Mouse (Mus musculus) embryonic facial prominence, embryonic 10.5 days (tissue): ENCODE data around the gene Dnajb3. TPM values are rescaled to one million over a fixed set of nuclear protein-coding genes. Genes with fewer than 3 reads are reported as not detected.

Experiments used
- DNase-seq: peaks from one replicate; pipeline ENCODE4 v3.0.0-alpha.2; 2017; ENCODE audit warnings: low spot score
- H3K27ac ChIP-seq: fragments of 300-500 bp; sonication (generic); replicated peaks from 2 replicates; pipeline ENCODE4 v1.5.1; 2016; ENCODE audit warnings: mild to moderate bottlenecking
- H3K27me3 ChIP-seq: fragments of 300-500 bp; sonication (generic); replicated peaks from 2 replicates; pipeline ENCODE4 v1.6.1; 2016; ENCODE audit warnings: low read depth, mild to moderate bottlenecking; ENCODE audit not compliant: poor library complexity, severe bottlenecking
- H3K36me3 ChIP-seq: fragments of 300-500 bp; sonication (generic); replicated peaks from 2 replicates; pipeline ENCODE4 v1.6.1; 2016; ENCODE audit warnings: mild to moderate bottlenecking, moderate library complexity
- H3K4me1 ChIP-seq: fragments of 300-500 bp; sonication (generic); 2 replicates; pipeline ENCODE4 v1.6.1; 2016
- H3K4me3 ChIP-seq: fragments of 300-500 bp; sonication (generic); 2 replicates; pipeline ENCODE4 v1.5.1; 2016; ENCODE audit warnings: mild to moderate bottlenecking, moderate library complexity
- H3K9me3 ChIP-seq: fragments of 300-500 bp; sonication (generic); 2 replicates; pipeline ENCODE4 v1.6.1; 2016; ENCODE audit warnings: mild to moderate bottlenecking
- WGBS: fragments of 180-500 bp; shearing (Covaris S2); methylation state at CpG from one replicate; pipeline ENCODE4 v1.1.7; 2016; 5-methylcytosine and 5-hydroxymethylcytosine counted together
- polyA plus RNA-seq: library from polyadenylated mRNA; unstranded; fragments of >200 nt; fragmentation: Nextera tagmentation; extraction: Ambion mirVana; gene quantifications from 2 replicates; pipeline ENCODE4 v1.2.1, GENCODE M21; 2016

The Dnajb3 gene
- polyA plus RNA-seq, 1 experiment from 2014 or later = 12.2 TPM

DNA sequence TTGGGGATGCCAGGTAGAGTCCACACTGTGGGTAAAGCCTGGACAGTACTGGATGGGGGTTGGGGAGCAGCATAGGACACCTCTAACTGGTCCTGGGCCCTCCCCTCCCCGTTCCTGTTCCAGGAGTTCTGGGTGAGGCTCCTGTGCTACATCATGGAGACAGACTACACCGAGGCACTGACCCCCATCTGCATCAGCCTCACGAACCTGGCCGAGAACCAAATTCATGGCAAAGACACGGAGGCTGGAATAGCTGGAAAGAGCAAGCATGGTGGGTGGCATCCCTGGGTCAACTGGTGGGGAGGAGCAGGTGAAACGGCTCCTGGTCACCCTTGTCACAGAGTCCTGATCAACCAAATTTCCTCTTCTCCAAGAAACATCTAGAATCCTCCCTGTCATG is 33.2 kb upstream of the Dnajb3 start:
- WGBS = 81% methylated on average over 6 of the region's 6 CpGs
- no peak overlapping the region for H3K4me3 ChIP-seq
- no peak for DNase-seq
- peaks cover 95% of the 10 kb centered on the region for H3K9me3 ChIP-seq
- H3K4me1 ChIP-seq = no peaks in the 10 kb centered on the region
- no peaks in the 10 kb centered on the region for H3K36me3 ChIP-seq
- H3K27ac ChIP-seq = no peak overlapping the region
- H3K27me3 ChIP-seq = no peaks in the 10 kb centered on the region

DNA sequence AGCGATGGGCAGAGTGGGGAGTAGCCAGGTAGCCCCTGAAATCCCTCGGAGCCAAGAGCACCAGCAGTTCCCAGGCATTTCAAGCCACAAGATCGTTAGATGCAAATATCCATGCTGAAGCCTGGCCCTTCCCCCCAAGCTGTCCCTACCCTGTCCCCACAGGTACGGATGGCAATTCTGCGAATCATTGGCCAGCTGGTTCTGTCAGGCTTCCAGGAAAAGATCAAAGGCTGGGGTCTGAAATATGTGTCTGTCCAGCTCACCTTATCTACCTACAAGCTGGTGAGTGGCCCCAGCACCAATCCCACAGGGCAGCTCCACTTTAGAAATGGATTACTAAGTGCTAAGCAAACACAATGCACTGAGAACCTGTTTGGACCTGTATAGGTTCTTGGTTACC is 31.7 kb upstream of the Dnajb3 start:
- WGBS = 82% methylated on average over 5 of the region's 5 CpGs
- no peak for DNase-seq

DNA sequence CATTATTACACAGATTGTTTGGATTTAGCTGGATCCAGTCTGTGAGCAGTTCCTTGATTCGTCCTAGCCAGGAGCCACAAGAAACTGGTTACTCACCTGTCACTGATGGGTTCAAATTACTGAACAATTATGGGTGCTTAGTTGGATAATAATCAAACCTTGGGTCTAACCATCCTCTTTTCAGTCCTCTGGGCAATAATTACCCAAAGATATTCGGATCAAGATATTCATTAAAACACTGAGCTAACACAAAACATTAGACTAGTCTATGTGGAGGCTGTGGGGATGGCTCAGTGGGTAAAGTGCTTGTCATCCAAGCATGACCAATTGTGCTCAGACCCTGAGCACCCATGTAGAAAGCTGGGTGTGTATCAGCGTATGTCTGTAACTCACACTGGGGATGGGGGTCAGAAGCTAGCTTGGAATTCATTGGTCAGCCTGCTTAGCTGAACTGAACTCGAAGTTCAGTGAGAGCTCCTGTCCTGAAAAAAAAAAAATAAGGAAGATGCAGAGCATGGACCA is 30.4 kb upstream of the Dnajb3 start:
- H3K4me1 ChIP-seq = no peaks in the 10 kb centered on the region
- WGBS = 67% methylated on average over 4 of the region's 4 CpGs
- DNase-seq = no peak
- H3K9me3 ChIP-seq = peaks cover 97% of the 10 kb centered on the region
- no peaks in the 10 kb centered on the region for H3K27me3 ChIP-seq
- no peak overlapping the region for H3K27ac ChIP-seq
- no peaks in the 10 kb centered on the region for H3K36me3 ChIP-seq
- no peak overlapping the region for H3K4me3 ChIP-seq

More for the DNA sequence above, 31.7 kb upstream of the Dnajb3 start:
- Histone ChIP-seq H3K9me3 (peaks cover 96% of the 10 kb centered on the region), H3K27me3 (no peaks in the 10 kb centered on the region), H3K36me3 (no peaks in the 10 kb centered on the region), H3K4me3 (no peak overlapping the region), H3K27ac (no peak overlapping the region), H3K4me1 (no peaks in the 10 kb centered on the region)

DNA sequence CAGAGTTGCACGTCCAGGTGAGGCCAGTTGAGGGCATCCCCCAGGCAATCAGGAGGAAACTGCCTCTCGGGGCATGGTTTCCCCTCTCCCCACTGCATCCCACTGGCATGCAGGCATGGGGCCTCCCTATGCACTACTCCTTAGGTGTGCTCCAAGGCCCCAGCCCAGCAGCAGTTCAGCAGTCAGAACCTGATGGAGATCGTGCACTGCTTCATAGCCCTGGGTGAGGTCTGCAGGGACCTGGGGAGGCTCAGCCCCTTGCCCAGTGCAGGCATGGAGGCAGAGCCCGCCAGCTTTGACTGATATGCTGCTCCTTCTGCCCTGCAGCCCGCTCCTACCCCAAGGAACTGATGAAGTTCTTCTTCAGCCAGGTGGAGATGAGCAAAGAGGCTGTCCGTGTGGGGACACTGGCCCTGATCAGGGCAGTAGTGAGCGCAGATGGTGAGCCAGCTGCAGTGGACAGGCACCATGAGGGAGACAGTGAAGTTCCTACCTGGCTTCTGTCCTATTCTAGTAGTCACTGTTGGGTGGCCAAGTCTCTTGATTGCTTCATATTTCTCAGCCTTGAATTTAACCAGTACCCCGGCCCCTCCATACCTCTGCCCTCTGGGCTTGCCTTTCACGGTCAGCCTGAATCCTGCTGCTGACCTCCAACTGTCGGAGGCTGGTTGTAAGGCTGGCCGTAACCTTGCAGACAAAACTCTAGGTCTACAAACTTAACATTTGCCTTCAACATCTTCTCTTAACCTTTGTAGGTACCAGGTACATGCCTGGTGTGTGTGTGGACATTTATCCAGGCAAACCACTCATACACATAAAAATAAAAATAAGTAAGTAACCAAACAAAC is 29.7 kb upstream of the Dnajb3 start:
- Histone ChIP-seq H3K4me3 (no peak overlapping the region), H3K27me3 (no peaks in the 10 kb centered on the region), H3K4me1 (no peaks in the 10 kb centered on the region), H3K36me3 (no peaks in the 10 kb centered on the region), H3K27ac (no peak overlapping the region), H3K9me3 (peaks cover 97% of the 10 kb centered on the region)
- WGBS = 66% methylated on average over 11 of the region's 11 CpGs
- no peak for DNase-seq

DNA sequence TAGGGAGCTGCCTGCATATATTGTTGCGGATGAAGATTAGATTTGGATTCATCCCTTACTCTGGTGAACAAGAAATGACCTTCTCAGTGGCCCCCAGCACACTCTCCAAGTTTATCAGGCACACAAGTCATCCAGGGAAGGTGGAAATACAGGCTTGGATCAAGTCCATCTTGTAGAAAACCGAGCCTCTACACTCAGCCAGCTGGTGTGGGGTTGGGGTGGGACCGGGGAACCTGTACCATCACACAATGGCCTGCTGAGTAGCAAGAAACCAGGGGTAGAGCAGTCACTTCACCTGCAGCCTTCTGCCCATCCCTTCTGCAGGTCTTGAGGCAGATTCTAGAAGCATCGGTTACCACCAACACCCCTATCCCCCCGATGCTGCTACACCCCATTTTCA is 29.1 kb upstream of the Dnajb3 start:
- Histone ChIP-seq H3K36me3 (no peaks in the 10 kb centered on the region), H3K27me3 (no peaks in the 10 kb centered on the region), H3K4me3 (no peak overlapping the region), H3K27ac (no peak overlapping the region), H3K4me1 (no peaks in the 10 kb centered on the region), H3K9me3 (peaks cover 97% of the 10 kb centered on the region)
- 46% methylated on average over 5 of the region's 5 CpGs for WGBS
- DNase-seq = no peak

DNA sequence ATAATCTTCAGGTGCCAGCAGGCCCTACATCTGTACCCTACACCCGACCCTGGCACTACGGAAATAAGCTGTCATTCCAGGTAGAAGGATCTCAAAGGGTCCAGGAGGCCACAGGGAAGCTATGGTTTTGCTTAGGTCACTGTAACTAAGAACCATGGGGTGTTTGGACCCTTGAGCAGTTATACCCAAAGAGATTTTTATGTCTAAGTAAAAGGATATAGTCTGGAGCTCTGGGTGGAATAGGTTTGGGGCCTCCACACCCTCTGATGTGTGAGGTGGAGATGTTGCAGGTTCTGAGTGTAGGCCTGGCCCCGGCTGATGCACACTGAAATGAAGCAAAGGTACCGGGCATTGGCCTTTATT is 28.6 kb upstream of the Dnajb3 start:
- no peaks in the 10 kb centered on the region for H3K27me3 ChIP-seq
- H3K4me3 ChIP-seq = no peak overlapping the region
- no peak for DNase-seq
- peaks cover 97% of the 10 kb centered on the region for H3K9me3 ChIP-seq
- H3K4me1 ChIP-seq = no peaks in the 10 kb centered on the region
- H3K27ac ChIP-seq = no peak overlapping the region
- H3K36me3 ChIP-seq = no peaks in the 10 kb centered on the region
- WGBS = 65% methylated on average over 4 of the region's 4 CpGs

DNA sequence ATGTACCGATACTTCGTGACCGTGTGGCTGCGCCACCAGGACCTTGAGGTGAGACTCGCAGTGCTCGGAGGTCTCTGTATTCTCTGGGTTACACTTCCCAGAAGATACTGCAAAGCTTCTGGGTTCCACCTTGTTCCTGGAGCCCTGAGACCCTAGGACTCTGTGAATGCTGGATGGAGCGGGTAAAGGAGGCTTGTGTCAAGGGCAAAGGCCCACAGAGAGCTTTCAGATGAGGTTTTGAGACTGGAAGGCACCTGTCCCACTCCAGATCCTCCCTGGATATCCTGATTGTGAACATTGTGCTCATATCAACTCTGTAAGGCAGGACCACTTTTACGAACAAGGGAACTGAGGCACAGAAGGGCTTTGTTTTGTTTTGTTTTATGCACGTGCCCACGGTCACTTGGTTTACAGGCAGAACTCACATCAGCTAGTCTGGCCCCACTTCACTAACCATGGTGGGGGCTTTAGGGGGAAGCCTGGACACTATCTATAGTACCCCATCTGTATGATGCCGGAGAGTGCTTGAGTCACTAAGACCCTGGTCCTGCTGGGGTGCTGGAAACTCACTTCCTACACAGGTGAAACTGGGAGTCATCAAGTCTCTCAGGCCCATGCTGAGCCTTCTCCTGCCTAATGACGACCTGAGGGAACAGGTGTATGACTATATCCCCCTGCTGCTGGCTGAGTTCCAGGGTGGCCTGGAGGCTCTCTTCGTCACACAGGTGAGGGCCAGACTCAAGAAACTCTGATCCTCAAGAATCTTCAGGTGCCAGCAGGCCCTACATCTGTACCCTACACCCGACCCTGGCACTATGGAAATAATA is 28.1 kb upstream of the Dnajb3 start:
- WGBS = 68% methylated on average over 14 of the region's 14 CpGs
- peaks cover 97% of the 10 kb centered on the region for H3K9me3 ChIP-seq
- no peak for DNase-seq
- no peaks in the 10 kb centered on the region for H3K4me1 ChIP-seq
- no peaks in the 10 kb centered on the region for H3K27me3 ChIP-seq
- H3K4me3 ChIP-seq = no peak overlapping the region
- H3K36me3 ChIP-seq = no peaks in the 10 kb centered on the region
- no peak overlapping the region for H3K27ac ChIP-seq

DNA sequence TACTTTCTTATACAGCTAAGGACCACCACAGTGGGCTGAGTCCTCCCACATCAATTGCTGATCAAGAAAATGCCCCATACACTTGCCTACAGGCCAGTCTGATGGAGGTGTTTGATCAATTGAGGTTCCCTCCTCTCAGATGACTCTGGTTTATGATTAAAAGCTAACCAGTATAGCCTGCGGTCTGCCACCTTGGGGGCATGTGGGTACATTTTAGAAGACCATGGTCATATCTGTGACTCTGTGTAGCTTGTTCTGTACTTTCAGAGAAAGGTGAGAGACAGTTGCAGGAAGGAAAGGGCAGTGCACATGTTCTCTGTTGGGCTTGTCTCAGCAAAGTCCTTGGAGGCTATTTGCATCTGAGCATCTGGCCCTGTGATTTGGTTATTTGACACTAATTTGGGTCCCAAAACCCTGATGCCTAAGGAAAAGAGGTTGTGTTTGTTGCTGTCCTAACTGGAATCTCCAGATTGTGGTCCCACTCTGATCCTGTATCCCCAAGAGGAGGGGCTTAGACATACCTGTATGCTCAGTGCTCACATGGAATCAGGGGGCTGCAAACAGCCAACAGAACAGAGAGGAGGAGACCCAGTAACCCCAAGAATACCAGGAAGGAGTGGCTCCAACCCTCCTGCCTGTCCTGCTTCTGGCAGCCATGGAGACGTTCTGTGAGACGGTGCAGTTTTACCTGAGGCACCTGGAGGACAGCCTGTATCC is 27.2 kb upstream of the Dnajb3 start:
- H3K27ac ChIP-seq = no peak overlapping the region
- H3K4me1 ChIP-seq = no peaks in the 10 kb centered on the region

DNA sequence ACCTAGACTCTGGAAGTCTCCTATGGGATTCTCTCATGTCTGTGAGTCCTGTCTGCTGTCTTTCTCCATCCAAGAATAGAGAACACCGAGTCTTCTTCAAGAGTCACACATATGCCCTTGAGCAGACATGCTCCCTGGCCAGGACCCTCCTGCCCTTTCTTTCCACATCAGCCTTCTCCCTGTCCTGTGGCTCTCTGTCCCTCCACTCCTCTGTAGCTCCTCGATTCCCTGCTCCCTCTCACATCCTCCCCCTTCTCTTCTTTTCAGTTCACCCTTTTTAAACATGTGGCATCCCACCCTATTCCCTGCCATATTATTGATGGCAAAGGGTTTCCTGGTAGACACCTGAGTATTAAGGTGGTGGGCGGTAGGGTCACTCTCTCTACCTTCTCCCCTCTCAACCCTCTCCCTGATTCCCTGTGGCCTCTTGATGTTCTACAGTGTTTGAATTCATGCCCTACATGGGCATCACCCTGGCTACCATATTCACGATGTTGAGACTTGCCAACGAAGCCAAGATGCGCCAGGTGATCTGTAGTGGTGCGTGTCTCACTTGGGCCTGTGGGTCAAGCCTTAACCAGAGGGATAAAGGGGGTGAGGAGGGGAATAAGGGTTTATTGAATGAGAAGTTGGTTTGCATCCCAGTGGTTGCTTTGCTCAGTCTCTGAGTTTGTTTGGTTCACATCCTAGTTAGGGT is 26.4 kb upstream of the Dnajb3 start:
- Histone ChIP-seq H3K4me3 (no peak overlapping the region), H3K27me3 (no peaks in the 10 kb centered on the region), H3K9me3 (peaks cover 97% of the 10 kb centered on the region), H3K27ac (no peak overlapping the region), H3K36me3 (no peaks in the 10 kb centered on the region), H3K4me1 (no peaks in the 10 kb centered on the region)
- DNase-seq = no peak
- WGBS = 69% methylated on average over 7 of the region's 7 CpGs

More for the DNA sequence above, 27.2 kb upstream of the Dnajb3 start:
- Histone ChIP-seq H3K36me3 (no peaks in the 10 kb centered on the region), H3K4me3 (no peak overlapping the region), H3K27me3 (no peaks in the 10 kb centered on the region), H3K9me3 (peaks cover 97% of the 10 kb centered on the region)
- WGBS = 56% methylated on average over 3 of the region's 3 CpGs
- DNase-seq = no peak

DNA sequence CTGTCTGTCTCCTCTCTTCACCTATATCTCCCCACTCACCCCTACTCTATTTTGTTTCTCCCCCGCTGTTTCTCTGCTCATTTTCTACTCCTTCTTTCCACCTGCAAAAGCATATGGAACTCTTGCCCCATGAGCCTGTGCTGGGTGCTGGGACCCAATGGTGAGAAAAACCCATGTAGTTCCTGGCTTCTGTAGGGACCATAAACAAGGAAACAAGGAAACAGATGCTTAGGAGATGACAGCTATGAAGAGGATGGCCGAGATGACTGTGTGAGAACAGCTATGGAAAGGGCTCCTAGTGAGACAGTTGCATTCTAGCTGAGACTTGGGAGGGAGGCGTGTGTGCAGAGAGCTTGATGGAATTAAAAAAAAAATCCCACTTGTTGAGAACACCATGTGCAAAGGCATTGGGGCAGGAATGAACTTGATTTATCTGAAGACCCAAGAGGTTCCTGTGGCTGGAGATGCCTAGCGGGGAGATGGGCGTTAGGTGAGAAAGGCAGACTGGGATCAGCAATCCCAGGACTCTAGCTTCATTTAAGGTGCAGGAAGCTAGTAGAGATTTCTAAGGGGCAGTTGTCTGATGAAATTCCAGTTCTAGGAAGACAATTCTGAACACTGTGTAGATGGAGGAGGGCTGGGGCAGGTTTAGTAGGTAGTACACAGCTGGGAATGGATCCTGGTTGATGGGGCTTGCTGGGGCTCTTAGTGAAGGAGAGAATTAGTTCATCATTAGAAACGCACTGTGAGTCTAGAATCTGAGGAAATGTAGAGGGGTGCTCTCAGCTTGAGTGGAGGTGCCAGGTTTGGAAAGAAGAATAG is 25.6 kb upstream of the Dnajb3 start:
- H3K9me3 ChIP-seq = peaks cover 100% of the 10 kb centered on the region
- 76% methylated on average over 6 of the region's 6 CpGs for WGBS
- H3K36me3 ChIP-seq = no peaks in the 10 kb centered on the region
- H3K27ac ChIP-seq = no peak overlapping the region
- H3K27me3 ChIP-seq = no peaks in the 10 kb centered on the region
- no peak overlapping the region for H3K4me3 ChIP-seq
- DNase-seq = no peak
- H3K4me1 ChIP-seq = no peaks in the 10 kb centered on the region

DNA sequence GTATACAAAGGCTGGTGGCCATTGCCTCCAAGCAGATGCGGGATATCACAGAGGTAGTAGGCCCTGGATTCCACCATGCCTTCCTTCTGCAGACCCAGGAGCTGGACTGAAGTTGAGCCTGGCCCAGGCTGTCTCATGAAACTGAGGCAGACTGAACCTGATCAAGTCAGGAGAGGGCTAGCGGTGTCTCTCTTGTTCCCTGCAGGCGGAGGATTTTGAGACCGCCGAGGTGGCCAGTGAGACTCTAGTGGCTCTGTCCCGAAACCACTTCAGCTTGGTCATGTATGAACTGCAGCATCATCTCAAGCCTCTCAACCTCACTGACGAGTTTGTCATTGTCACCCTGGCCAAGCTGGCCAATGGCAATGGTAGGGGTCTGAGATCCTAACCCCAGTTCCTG is 24.8 kb upstream of the Dnajb3 start:
- no peaks in the 10 kb centered on the region for H3K36me3 ChIP-seq
- H3K9me3 ChIP-seq = peaks cover 100% of the 10 kb centered on the region
- H3K4me1 ChIP-seq = no peaks in the 10 kb centered on the region
- WGBS = 69% methylated on average over 7 of the region's 7 CpGs
- H3K27me3 ChIP-seq = no peaks in the 10 kb centered on the region
- no peak overlapping the region for H3K4me3 ChIP-seq
- DNase-seq = no peak
- H3K27ac ChIP-seq = no peak overlapping the region
